Mouse (Mus musculus) gastrocnemius, postnatal 14 days (tissue): ENCODE data around the gene Chil3. TPM values are rescaled to one million over a fixed set of nuclear protein-coding genes. Genes with fewer than 3 reads are reported as not detected.
"Not testable (repeated sequence)": the region's sequence is repeated elsewhere in the genome, so short reads cannot be mapped to it uniquely, and the experiment has no call there.

ENCODE experiments used
- DNase-seq: peaks from one replicate; pipeline ENCODE4 v3.0.0; 2021; ENCODE audit warnings: mixed read lengths
- intact Hi-C: fragments of 180-260 bp; cut with DNase I; formaldehyde crosslinking; loops from one replicate; pipeline ENCODE4 v1.15.1; 2025; ENCODE audit warnings: low total_unique reads
- long read RNA-seq, 2 experiments: library from polyadenylated mRNA; stranded (forward); transcript quantifications; one replicate each; pipeline ENCODE4 v2.0.0; 2021
- total RNA-seq, 2 experiments: library from RNA; stranded (reverse); gene quantifications; 2 replicates each; pipeline ENCODE4 v1.2.3; 2021

Gene Chil3
- not detected for total RNA-seq
- long read RNA-seq, experiment 1: 0 reads
- long read RNA-seq, experiment 2: 0 reads

- intact Hi-C loops: no loop called here
- no peak for DNase-seq
These were observed at the start of gene Chil3 for GRCm38 (mm10) chr3:106167464-106167863. Gene Chil3 (minus strand): TSS chr3:106167564.

GRCm38 (mm10) chr3:106198030-106198429 is 30.7 kb upstream of the Chil3 start:
- intact Hi-C loops, DNase-seq: not testable (repeated sequence)

GRCm38 (mm10) chr3:106197246-106197645 is 29.9 kb upstream of the Chil3 start:
- DNase-seq, intact Hi-C loops: not testable (repeated sequence)

- no peak for DNase-seq
- intact Hi-C loops: no loop called here
These were observed 28.9 kb upstream of the Chil3 start for GRCm38 (mm10) chr3:106196276-106196675.

GRCm38 (mm10) chr3:106195486-106195885 is 28.1 kb upstream of the Chil3 start:
- intact Hi-C loops: no loop called here
- DNase-seq: no peak

GRCm38 (mm10) chr3:106187991-106188390 is 20.6 kb upstream of the Chil3 start:
- no peak for DNase-seq
- intact Hi-C loops: no loop called here

GRCm38 (mm10) chr3:106177509-106178189 is 10.3 kb upstream of the Chil3 start:
- intact Hi-C loops: no loop called here
- DNase-seq: no peak

- DNase-seq, intact Hi-C loops: not testable (repeated sequence)
These were observed 7.6 kb upstream of the Chil3 start for GRCm38 (mm10) chr3:106174971-106175370.

GRCm38 (mm10) chr3:106172506-106172905 is 5.1 kb upstream of the Chil3 start:
- DNase-seq, intact Hi-C loops: not testable (repeated sequence)

GRCm38 (mm10) chr3:106171135-106171731 is 3.9 kb upstream of the Chil3 start:
- no peak for DNase-seq
- intact Hi-C loops: no loop called here

- intact Hi-C loops: no loop called here
- no peak for DNase-seq
These were observed 3.2 kb upstream of the Chil3 start for GRCm38 (mm10) chr3:106170522-106171053.

- intact Hi-C loops: no loop called here
- DNase-seq: no peak
These were observed 13.0 kb downstream of the Chil3 start for GRCm38 (mm10) chr3:106154413-106154812.

- intact Hi-C loops: no loop called here
- no peak for DNase-seq
These were observed 23.3 kb downstream of the Chil3 start for GRCm38 (mm10) chr3:106144081-106144480.

- intact Hi-C loops: no loop called here
- DNase-seq: no peak
These were observed 35.7 kb downstream of the Chil3 start for GRCm38 (mm10) chr3:106131690-106132089.

- DNase-seq: no peak
- intact Hi-C loops: no loop called here
These were observed 38.4 kb downstream of the Chil3 start for GRCm38 (mm10) chr3:106128807-106129493.

- no peak for DNase-seq
- intact Hi-C loops: no loop called here
These were observed 40.4 kb downstream of the Chil3 start for GRCm38 (mm10) chr3:106126999-106127398.

GRCm38 (mm10) chr3:106112929-106113328 is 54.4 kb downstream of the Chil3 start, which contains the start of gene Chia1:
Gene Chia1 (plus strand): TSS chr3:106113229.
- no peak for DNase-seq
- intact Hi-C loops: no loop called here
